Mouse (Mus musculus) heart, adult 2 months (tissue): ENCODE results near the gene Il1r1.

Experiments used
- CTCF ChIP-seq: fragments of 200-600 bp; IDR thresholded peaks from 2 replicates; pipeline ENCODE4 v1.8.1; 2022; ENCODE audit warnings: antibody characterized with exemption, mild to moderate bottlenecking, moderate library complexity
- POLR2A ChIP-seq: fragments of 200-500 bp; IDR thresholded peaks from 2 replicates; pipeline ENCODE4 v1.6.1; 2011; ENCODE audit warnings: mild to moderate bottlenecking, low read depth, low read length, control low read depth; ENCODE audit not compliant: insufficient read depth

DNA sequence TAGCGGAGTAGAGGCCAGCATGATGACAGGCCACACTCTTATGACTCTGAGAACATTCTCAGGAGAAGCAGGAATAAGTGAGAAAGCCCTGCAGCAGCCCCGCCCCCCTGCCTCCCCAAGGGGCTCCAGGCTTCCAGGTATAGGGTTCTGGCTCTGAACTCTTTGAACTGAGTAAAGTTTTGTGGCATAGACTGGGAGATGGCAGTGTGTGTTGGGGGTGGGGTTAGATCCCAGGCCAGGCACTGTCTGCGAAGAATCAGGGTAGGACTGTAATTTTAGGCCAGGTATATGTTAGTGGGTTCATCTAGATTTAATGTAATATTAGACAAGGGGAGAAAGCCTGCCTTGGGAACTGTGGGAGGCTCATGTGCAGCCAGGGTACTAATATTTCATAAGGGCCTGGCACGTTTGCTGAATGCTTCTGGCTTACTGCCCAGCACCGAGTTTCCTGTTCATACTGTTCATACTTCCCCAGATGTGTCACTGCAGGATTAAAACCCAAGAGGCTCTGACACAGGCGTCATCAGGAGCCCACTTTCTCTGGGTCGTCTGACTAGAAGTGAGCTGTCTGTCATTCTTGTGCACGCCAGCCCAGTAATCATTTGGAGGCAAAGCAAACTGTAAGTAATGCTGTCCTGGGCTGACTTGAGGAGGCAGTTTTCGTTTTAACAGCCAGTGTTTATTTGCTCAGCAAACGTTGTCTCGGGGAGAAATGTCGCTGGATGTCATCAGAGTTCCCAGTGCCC is at the start of gene Il1r1:
- no peak for TF ChIP-seq CTCF
- TF ChIP-seq POLR2A = no peak
